In genomic region chr7:117567653-117568340, GRCm38 (mm10) we compare ENCODE assay signal across 21 mouse cellular contexts.
DNase-seq lines count a peak whose midpoint lies in the region; ATAC-seq lines count a peak whose summit lies in the region.
"Had no signal": no experiment of that assay in that cellular context is flagged by ENCODE, and none has a peak within 500 bp of the region (broad histone marks: within the 10 kb centered on the region; RNA-seq: fewer than 3 reads in every experiment).

No protein-coding gene starts in this region.

- H3K27ac ChIP-seq in intestine, embryonic 16.5 days (ENCODE audit: low read length): no peak overlapping the region
- H3K27ac ChIP-seq in hindbrain, embryonic 10.5 days: no peak overlapping the region
- H3K27ac ChIP-seq: embryonic facial prominence, embryonic 12.5 days; gastrocnemius, adult 2 months; heart, embryonic 13.5 days; hindbrain, embryonic 12.5 days had no signal

- no peak for DNase-seq in frontal cortex, postnatal 14 days (ENCODE audit: low spot score in 2 of 2)
- peak; percentile 54 to 56 for DNase-seq in B cell, adult 2 months
- no peak for DNase-seq in hindbrain, embryonic 10.5 days (ENCODE audit: low spot score)
- DNase-seq: adrenal gland, adult 2 months; adrenal gland, postnatal 36 days; cerebellum, adult 11 months; cerebellum, adult 8-10 months; cerebellum, postnatal 25 days; gastrocnemius, adult 2 months; gastrocnemius, postnatal 36 days; heart, adult 11 months; heart, postnatal 36 days had no signal

- no peaks in the 10 kb centered on the region for H3K36me3 ChIP-seq in intestine, embryonic 16.5 days (ENCODE audit: control insufficient read depth, insufficient read depth, low read length)
- H3K36me3 ChIP-seq in hindbrain, embryonic 10.5 days: no peaks in the 10 kb centered on the region
- H3K36me3 ChIP-seq: embryonic facial prominence, embryonic 12.5 days; heart, embryonic 13.5 days; hindbrain, embryonic 12.5 days had no signal

- no peak overlapping the region for H3K9ac ChIP-seq in intestine, embryonic 16.5 days (ENCODE audit: low read depth, low read length)
- H3K9ac ChIP-seq: embryonic facial prominence, embryonic 12.5 days; heart, embryonic 13.5 days; hindbrain, embryonic 12.5 days had no signal

- H3K9me3 ChIP-seq in intestine, embryonic 16.5 days (ENCODE audit: control insufficient read depth, low read length): no peaks in the 10 kb centered on the region
- no peaks in the 10 kb centered on the region for H3K9me3 ChIP-seq in hindbrain, embryonic 10.5 days
- H3K9me3 ChIP-seq: embryonic facial prominence, embryonic 12.5 days; heart, embryonic 13.5 days; hindbrain, embryonic 12.5 days had no signal

- WGBS in intestine, embryonic 16.5 days: 58% methylated on average over 11 of the region's 11 CpGs
- 87% methylated on average over 11 of the region's 11 CpGs for WGBS in hindbrain, embryonic 10.5 days

- 0 out of 2 replicates have a peak, but pooled peaks have one; percentile 10 for ATAC-seq in frontal cortex, adult (ENCODE audit: low TSS enrichment)
- peak; percentile 74 for ATAC-seq in intestine, embryonic 16.5 days
- peak; percentile 37 for ATAC-seq in neutrophil, adult 5-6 weeks (ENCODE audit: extremely low read depth, insufficient number of reproducible peaks, low FRiP score, poor library complexity, severe bottlenecking)
- no peak for ATAC-seq in CD4-positive, CD25-positive, alpha-beta regulatory T cell, adult 4 months
- ATAC-seq: forebrain, embryonic 16.5 days; hindbrain, embryonic 16.5 days had no signal

- no peak overlapping the region for H3K4me3 ChIP-seq in intestine, embryonic 16.5 days (ENCODE audit: low read length)
- no peak overlapping the region for H3K4me3 ChIP-seq in hindbrain, embryonic 10.5 days
- H3K4me3 ChIP-seq: embryonic facial prominence, embryonic 12.5 days; gastrocnemius, adult 2 months; heart, embryonic 13.5 days; hindbrain, embryonic 12.5 days had no signal

- H3K4me2 ChIP-seq in intestine, embryonic 16.5 days (ENCODE audit: low read depth, low read length): no peak overlapping the region
- H3K4me2 ChIP-seq: embryonic facial prominence, embryonic 12.5 days; heart, embryonic 13.5 days; hindbrain, embryonic 12.5 days had no signal

- H3K27me3 ChIP-seq in intestine, embryonic 16.5 days (replicated peaks; ENCODE audit: control insufficient read depth, insufficient read depth, low read length): no peaks in the 10 kb centered on the region
- H3K27me3 ChIP-seq in hindbrain, embryonic 10.5 days (ENCODE audit: insufficient read depth, poor library complexity, severe bottlenecking): peaks cover 5% of the 10 kb centered on the region; the same call in 1 of the 2 replicates
- H3K27me3 ChIP-seq: embryonic facial prominence, embryonic 12.5 days; heart, embryonic 13.5 days had no signal

- peaks cover 8% of the 10 kb centered on the region for H3K4me1 ChIP-seq in intestine, embryonic 16.5 days (ENCODE audit: control insufficient read depth, insufficient read depth, low read length)
- peaks cover 10% of the 10 kb centered on the region for H3K4me1 ChIP-seq in hindbrain, embryonic 10.5 days (replicated peaks)
- H3K4me1 ChIP-seq: embryonic facial prominence, embryonic 12.5 days; hindbrain, embryonic 12.5 days had no signal

Comparison
In these comparisons a context has a peak if more than half of its experiments do, and no peak if none do; other contexts are left out.
1. DNase-seq: peak in B cell, adult 2 months (2 of 2); none in frontal cortex, postnatal 14 days (0 of 2) and hindbrain, embryonic 10.5 days (single experiment).